Mouse (Mus musculus) myocyte (in vitro differentiated cells): ENCODE measurements around the gene Avl9. TPM values are rescaled to one million over a fixed set of nuclear protein-coding genes. Genes with fewer than 3 reads are reported as not detected.

Source experiments
- H3K27me3 ChIP-seq: one replicate; pipeline ENCODE4 v1.6.1; 2011; ENCODE audit not compliant: control insufficient read depth, insufficient read depth, insufficient read length
- H3K36me3 ChIP-seq: one replicate; pipeline ENCODE4 v1.6.1; 2011; ENCODE audit not compliant: control insufficient read depth, insufficient read depth
- H3K4me2 ChIP-seq: one replicate; pipeline ENCODE4 v1.6.1; 2011; ENCODE audit warnings: low read depth, control low read depth
- H3K4me3 ChIP-seq: one replicate; pipeline ENCODE4 v1.5.1; 2011; ENCODE audit warnings: mild to moderate bottlenecking, control low read depth, moderate library complexity
- H3K79me2 ChIP-seq: one replicate; pipeline ENCODE4 v1.6.1; 2011; ENCODE audit not compliant: control insufficient read depth, insufficient read depth
- H3ac ChIP-seq: one replicate; pipeline ENCODE4 v1.6.1; 2011; ENCODE audit not compliant: control insufficient read depth, insufficient read length
- CEBPB ChIP-seq: IDR thresholded peaks from 2 replicates; pipeline ENCODE4 v1.6.1; 2011; ENCODE audit warnings: mild to moderate bottlenecking, moderate library complexity; ENCODE audit not compliant: poor library complexity, insufficient read depth, severe bottlenecking
- E2F4 ChIP-seq: IDR thresholded peaks from one replicate; pipeline ENCODE4 v1.6.1; 2011; ENCODE audit warnings: mild to moderate bottlenecking, control low read depth, moderate library complexity; ENCODE audit not compliant: insufficient read depth
- MAX ChIP-seq: IDR thresholded peaks from one replicate; pipeline ENCODE4 v1.6.1; 2011; ENCODE audit warnings: low read depth, mild to moderate bottlenecking, control low read depth
- MYOD1 ChIP-seq, 3 experiments: IDR thresholded peaks; one replicate each; pipeline ENCODE4 v1.6.1; 2011; ENCODE audit warnings: control low read depth in 2 of 3, low read depth in 2 of 3, mild to moderate bottlenecking in 2 of 3, moderate library complexity in 1 of 3; ENCODE audit not compliant: insufficient read length in 2 of 3, control insufficient read depth in 1 of 3
- MYOG ChIP-seq, 3 experiments: IDR thresholded peaks; one replicate each; pipeline ENCODE4 v1.6.1; 2011; ENCODE audit warnings: control low read depth in 2 of 3, low read depth in 2 of 3, mild to moderate bottlenecking in 2 of 3; ENCODE audit not compliant: insufficient read length in 2 of 3, control insufficient read depth in 1 of 3, insufficient read depth in 1 of 3
- POLR2A ChIP-seq: IDR thresholded peaks from one replicate; pipeline ENCODE4 v1.6.1; 2011; ENCODE audit warnings: low read depth, mild to moderate bottlenecking, control low read depth, moderate library complexity; ENCODE audit not compliant: insufficient read length
- POLR2AphosphoS2 ChIP-seq: IDR thresholded peaks from one replicate; pipeline ENCODE4 v1.6.1; 2011; ENCODE audit warnings: low read depth, control low read depth; ENCODE audit not compliant: insufficient read length
- REST ChIP-seq: IDR thresholded peaks from one replicate; pipeline ENCODE4 v1.6.1; 2011; ENCODE audit warnings: mild to moderate bottlenecking, control low read depth, moderate library complexity; ENCODE audit not compliant: insufficient read depth, insufficient read length
- SRF ChIP-seq: IDR thresholded peaks from one replicate; pipeline ENCODE4 v1.6.1; 2011; ENCODE audit warnings: low read depth; ENCODE audit not compliant: control insufficient read depth, insufficient read length
- TCF12 ChIP-seq: IDR thresholded peaks from one replicate; pipeline ENCODE4 v1.6.1; 2011; ENCODE audit warnings: mild to moderate bottlenecking, control low read depth; ENCODE audit not compliant: poor library complexity, insufficient read depth, severe bottlenecking
- TCF3 ChIP-seq: IDR thresholded peaks from one replicate; pipeline ENCODE4 v1.6.1; 2011; ENCODE audit warnings: low read depth, control low read depth; ENCODE audit not compliant: insufficient read length
- USF1 ChIP-seq: IDR thresholded peaks from one replicate; pipeline ENCODE4 v1.6.1; 2011; ENCODE audit warnings: low read depth, mild to moderate bottlenecking, control low read depth, moderate library complexity
- polyA plus RNA-seq: library from polyadenylated mRNA; unstranded; fragments of >200 nt; fragmentation: generic; extraction: Trizol; gene quantifications from one replicate; pipeline ENCODE4 v1.2.1, GENCODE M21; 2012; ENCODE audit warnings: missing spikeins

Avl9 gene
- polyA plus RNA-seq, 1 experiment, result 1.8 TPM

DNA sequence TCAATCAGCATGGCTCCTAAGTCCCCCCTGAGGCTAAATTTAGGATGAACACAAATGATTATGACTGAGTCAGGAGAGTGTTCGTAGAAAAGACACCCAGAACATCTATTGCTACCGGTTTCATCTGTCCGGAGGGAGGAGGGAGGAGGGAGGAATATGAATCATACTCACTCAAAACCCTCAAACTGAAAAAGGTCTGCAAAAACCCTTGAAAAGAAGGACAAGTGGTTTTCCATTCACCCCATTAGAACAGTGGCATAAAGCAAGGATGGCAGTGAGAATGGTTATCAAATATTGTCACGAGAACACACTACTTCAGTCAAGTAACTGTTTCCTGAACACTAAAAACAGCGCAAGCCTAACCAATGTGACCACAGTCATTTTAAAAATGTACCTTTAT lies 70.4 kb downstream of the Avl9 start:
- Histone ChIP-seq H3K27me3 (no peaks in the 10 kb centered on the region), H3K36me3 (peaks cover 25% of the 10 kb centered on the region), H3ac (no peak overlapping the region), H3K79me2 (peaks cover 82% of the 10 kb centered on the region), H3K4me3 (no peak overlapping the region), H3K4me2 (peak overlapping the region; percentile 49)
- peak; percentile 86 for TF ChIP-seq CEBPB
- no peak for TF ChIP-seq REST

DNA sequence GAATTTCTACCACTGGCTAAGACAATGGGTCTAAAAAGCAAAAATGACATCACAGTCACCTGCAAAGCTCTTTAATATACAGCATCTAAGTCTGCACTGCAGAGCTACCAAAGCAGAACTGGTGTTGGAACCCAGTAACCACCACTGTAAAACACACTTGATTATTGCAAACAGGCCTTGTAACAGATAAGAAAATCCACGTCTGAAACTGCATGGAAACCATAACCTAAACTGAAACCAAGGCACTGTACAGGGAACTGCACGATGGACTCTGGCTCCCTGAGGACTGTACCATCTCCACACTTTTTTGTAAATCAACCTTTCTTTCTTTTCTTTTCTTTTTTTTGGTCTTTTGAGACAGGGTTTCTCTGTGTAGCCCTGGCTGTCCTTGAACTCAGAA lies 73.0 kb downstream of the Avl9 start:
- Histone ChIP-seq H3K4me2 (no peak overlapping the region), H3K27me3 (no peaks in the 10 kb centered on the region), H3K36me3 (peaks cover 14% of the 10 kb centered on the region), H3ac (no peak overlapping the region), H3K79me2 (peaks cover 97% of the 10 kb centered on the region), H3K4me3 (no peak overlapping the region)
- TF ChIP-seq POLR2A, result no peak
- TF ChIP-seq MAX, result no peak
- TF ChIP-seq TCF12, result no peak
- no peak for TF ChIP-seq SRF
- no peak for TF ChIP-seq MYOG (IDR thresholded peaks at IDR 0.05; ENCODE audit: control insufficient read depth in 1 of 3, insufficient read depth in 1 of 3, insufficient read length in 2 of 3, low read depth in 2 of 3)

DNA sequence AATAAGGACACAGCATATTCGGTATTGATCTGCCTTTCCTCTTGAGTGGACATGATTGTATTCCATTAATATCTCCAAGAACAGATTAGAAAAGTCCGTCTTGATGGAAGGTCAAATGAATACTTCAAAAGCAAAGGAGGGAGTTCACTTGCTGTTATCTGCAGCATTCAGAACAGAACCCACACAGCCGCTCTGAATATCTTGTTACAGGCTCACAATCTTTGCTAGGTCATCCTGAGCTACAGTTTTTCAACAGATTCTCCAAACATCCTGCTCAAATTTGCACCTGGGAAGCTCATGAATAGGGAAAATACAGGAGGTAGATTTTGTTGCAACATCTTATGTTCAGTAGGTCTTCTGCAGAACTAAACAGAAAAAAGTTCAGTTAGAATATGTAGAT lies 74.6 kb downstream of the Avl9 start:
- H3ac ChIP-seq, result no peak overlapping the region
- no peaks in the 10 kb centered on the region for H3K27me3 ChIP-seq
- H3K36me3 ChIP-seq, result no peaks in the 10 kb centered on the region
- H3K4me2 ChIP-seq, result no peak overlapping the region
- TF ChIP-seq POLR2AphosphoS2 (no peak), SRF (no peak), USF1 (no peak), MAX (no peak), REST (no peak), TCF3 (no peak), TCF12 (no peak)
- peaks cover 97% of the 10 kb centered on the region for H3K79me2 ChIP-seq
- H3K4me3 ChIP-seq, result no peak overlapping the region

DNA sequence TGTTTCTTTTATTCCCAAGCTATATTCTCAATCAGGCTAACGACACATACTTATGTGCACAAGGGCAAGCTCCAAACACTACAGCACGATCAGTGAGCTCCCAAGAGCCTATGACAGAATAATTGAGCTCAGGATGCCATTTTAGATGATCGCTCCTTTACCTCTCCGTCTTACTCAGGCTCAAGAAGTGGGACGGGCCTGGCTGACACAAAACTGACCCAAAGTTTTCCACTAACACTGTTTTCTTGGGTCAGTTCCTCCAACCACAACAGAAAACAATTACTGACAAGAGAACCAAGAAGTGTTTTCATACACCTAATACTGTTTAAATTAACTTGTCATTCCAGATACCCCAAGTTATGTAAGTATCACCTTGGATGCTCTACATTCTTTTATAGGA lies 80.1 kb downstream of the Avl9 start:
- H3K79me2 ChIP-seq, result peaks cover 71% of the 10 kb centered on the region
- TF ChIP-seq TCF12, result no peak
- no peak for TF ChIP-seq POLR2AphosphoS2
- TF ChIP-seq CEBPB, result no peak
- TF ChIP-seq MAX, result no peak
- TF ChIP-seq E2F4, result no peak
- H3K4me2 ChIP-seq, result peak overlapping the region; percentile 70
- H3K36me3 ChIP-seq, result no peaks in the 10 kb centered on the region
- peak overlapping the region; percentile 56 for H3K4me3 ChIP-seq
- H3ac ChIP-seq, result no peak overlapping the region
- H3K27me3 ChIP-seq, result no peaks in the 10 kb centered on the region

- Histone ChIP-seq H3K4me2 (peak overlapping the region; percentile 70), H3K36me3 (no peaks in the 10 kb centered on the region), H3K79me2 (peaks cover 57% of the 10 kb centered on the region), H3ac (peak overlapping the region; percentile 82), H3K27me3 (no peaks in the 10 kb centered on the region), H3K4me3 (peak overlapping the region; percentile 56)
- TF ChIP-seq CEBPB (no peak), TCF12 (no peak), REST (no peak), SRF (no peak), E2F4 (no peak), MYOD1 (IDR thresholded peaks at IDR 0.05; ENCODE audit: control insufficient read depth in 1 of 3, insufficient read length in 2 of 3, low read depth in 2 of 3) (no peak), POLR2A (no peak), MYOG (IDR thresholded peaks at IDR 0.05; ENCODE audit: control insufficient read depth in 1 of 3, insufficient read depth in 1 of 3, insufficient read length in 2 of 3, low read depth in 2 of 3) (no peak), MAX (no peak), POLR2AphosphoS2 (no peak), USF1 (no peak), TCF3 (no peak)
Observed at GRCm38 (mm10) chr6:56796232-56796631, 81.5 kb downstream of the Avl9 start.

GRCm38 (mm10) chr6:56796668-56797141 lies 82.0 kb downstream of the Avl9 start:
- Histone ChIP-seq H3K4me3 (peak overlapping the region; percentile 56), H3K27me3 (no peaks in the 10 kb centered on the region)
- TF ChIP-seq TCF3, result no peak
- peak; percentile 94 for TF ChIP-seq USF1

More at GRCm38 (mm10) chr6:56796668-56797141, 82.0 kb downstream of the Avl9 start:
- no peaks in the 10 kb centered on the region for H3K36me3 ChIP-seq
- peak overlapping the region; percentile 70 for H3K4me2 ChIP-seq
- H3K79me2 ChIP-seq, result peaks cover 53% of the 10 kb centered on the region
- peak overlapping the region; percentile 82 for H3ac ChIP-seq
